14 mouse cellular contexts compared by ENCODE assay signal in genomic region chr19:16215430-16216016, GRCm38 (mm10).
DNase-seq lines count a peak whose midpoint lies in the region; ATAC-seq and TF ChIP-seq lines count a peak whose summit lies in the region.
"Had no signal": no experiment of that assay in that cellular context is flagged by ENCODE, and none has a peak within 500 bp of the region (broad histone marks: within the 10 kb centered on the region; RNA-seq: fewer than 3 reads in every experiment).

No protein-coding gene starts in this region.

- peaks cover 4% of the 10 kb centered on the region; the same call in 1 of the 2 replicates for H3K36me3 ChIP-seq in hindbrain, embryonic 15.5 days
- no peaks in the 10 kb centered on the region; the same call in 1 of the 2 replicates for H3K36me3 ChIP-seq in hindbrain, postnatal 0 days (ENCODE audit: insufficient read depth, low read length)
- no peaks in the 10 kb centered on the region for H3K36me3 ChIP-seq in forebrain, postnatal 0 days (ENCODE audit: insufficient read depth)
- H3K36me3 ChIP-seq: G1E had no signal

- H3K4me3 ChIP-seq in gastrocnemius, adult 2 months = no peak overlapping the region
- no peak overlapping the region for H3K4me3 ChIP-seq in hindbrain, embryonic 15.5 days
- no peak overlapping the region for H3K4me3 ChIP-seq in hindbrain, postnatal 0 days (ENCODE audit: low read length)
- no peak overlapping the region for H3K4me3 ChIP-seq in forebrain, postnatal 0 days (ENCODE audit: low read depth, low read length)
- H3K4me3 ChIP-seq: limb, embryonic 15.5 days had no signal

- intact Hi-C loops in gastrocnemius, adult 2 months (cut with DNase I) = no loop called here

- H3K27ac ChIP-seq in gastrocnemius, adult 2 months = peak overlapping the region; percentile 85
- peak overlapping the region; percentile 20; the same call in 1 of the 2 replicates for H3K27ac ChIP-seq in hindbrain, embryonic 15.5 days (replicated peaks)
- H3K27ac ChIP-seq in hindbrain, postnatal 0 days = no peak overlapping the region
- no peak overlapping the region for H3K27ac ChIP-seq in forebrain, postnatal 0 days (ENCODE audit: low read depth, low read length)
- H3K27ac ChIP-seq: limb, embryonic 15.5 days had no signal

- no peak overlapping the region for H3K9ac ChIP-seq in hindbrain, embryonic 15.5 days
- H3K9ac ChIP-seq in hindbrain, postnatal 0 days (replicated peaks; ENCODE audit: low read length) = no peak overlapping the region
- H3K9ac ChIP-seq in forebrain, postnatal 0 days = no peak overlapping the region
- H3K9ac ChIP-seq: limb, embryonic 15.5 days had no signal

- H3K4me2 ChIP-seq in hindbrain, embryonic 15.5 days = no peak overlapping the region
- no peak overlapping the region for H3K4me2 ChIP-seq in hindbrain, postnatal 0 days (ENCODE audit: low read depth, low read length)
- H3K4me2 ChIP-seq in forebrain, postnatal 0 days (ENCODE audit: low read depth) = no peak overlapping the region
- H3K4me2 ChIP-seq: limb, embryonic 15.5 days had no signal

- no peak; the same call in 1 of the 2 replicates for ATAC-seq in hindbrain, embryonic 15.5 days (ENCODE audit: low FRiP score, low read depth)
- no peak for ATAC-seq in hindbrain, postnatal 0 days
- peak; percentile 77 for ATAC-seq in forebrain, postnatal 0 days
- ATAC-seq: activated CD4-positive, CD25-positive, alpha-beta regulatory T cell, adult 4 months; inflammation-experienced regulatory T-cells, adult 6 months had no signal

- TF ChIP-seq CTCF in gastrocnemius, adult 2 months (IDR thresholded peaks at IDR 0.05) = no peak
- TF ChIP-seq CTCF in hindbrain, postnatal 0 days (IDR thresholded peaks at IDR 0.05; ENCODE audit: low read depth) = no peak
- TF ChIP-seq CTCF in brain, embryonic 14.5 days (IDR thresholded peaks at IDR 0.05; ENCODE audit: borderline replicate concordance, extremely low read depth, insufficient read depth, insufficient read length) = no peak
- no peak for TF ChIP-seq CTCF in forebrain, postnatal 0 days (IDR thresholded peaks at IDR 0.05; ENCODE audit: low read depth)

- H3K27me3 ChIP-seq in hindbrain, embryonic 15.5 days = no peaks in the 10 kb centered on the region
- H3K27me3 ChIP-seq in hindbrain, postnatal 0 days (ENCODE audit: insufficient read depth, low read length) = no peaks in the 10 kb centered on the region
- H3K27me3 ChIP-seq in forebrain, postnatal 0 days (ENCODE audit: insufficient read depth, low read length) = no peaks in the 10 kb centered on the region
- H3K27me3 ChIP-seq: limb, embryonic 15.5 days had no signal

- no peak for TF ChIP-seq POLR2A in brain, embryonic 14.5 days (IDR thresholded peaks at IDR 0.05; ENCODE audit: borderline replicate concordance, extremely low read depth, insufficient read depth, insufficient read length, poor library complexity, severe bottlenecking)

- DNase-seq in gastrocnemius, adult 2 months = no peak
- no peak for DNase-seq in gastrocnemius, adult 8-10 months (ENCODE audit: low spot score in 2 of 2)
- DNase-seq in hindbrain, postnatal 0 days (ENCODE audit: low spot score) = no peak
- peak; percentile 72 for DNase-seq in brain, embryonic 14.5 days (ENCODE audit: low read depth)
- no peak for DNase-seq in forebrain, postnatal 0 days
- no peak for DNase-seq in cerebellum, postnatal 4 days (ENCODE audit: low spot score in 2 of 2)
- no peak for DNase-seq in spleen, postnatal 36 days (ENCODE audit: low spot score in 2 of 2)
- DNase-seq: cerebellum, adult 8-10 months; right cerebral cortex, postnatal 25 days had no signal

- H3K9me3 ChIP-seq in hindbrain, embryonic 15.5 days = no peaks in the 10 kb centered on the region
- H3K9me3 ChIP-seq in hindbrain, postnatal 0 days (ENCODE audit: low read length) = no peaks in the 10 kb centered on the region
- no peaks in the 10 kb centered on the region for H3K9me3 ChIP-seq in forebrain, postnatal 0 days (ENCODE audit: low read length)
- H3K9me3 ChIP-seq: G1E; limb, embryonic 15.5 days had no signal

- peaks cover 9% of the 10 kb centered on the region for H3K4me1 ChIP-seq in hindbrain, embryonic 15.5 days (replicated peaks)
- H3K4me1 ChIP-seq in hindbrain, postnatal 0 days (ENCODE audit: insufficient read depth, low read length) = peaks cover 11% of the 10 kb centered on the region
- H3K4me1 ChIP-seq in forebrain, postnatal 0 days (ENCODE audit: insufficient read depth) = peaks cover 10% of the 10 kb centered on the region

- WGBS in hindbrain, embryonic 15.5 days = 58% methylated on average over 2 of the region's 2 CpGs
- WGBS in hindbrain, postnatal 0 days = 49% methylated on average over 2 of the region's 2 CpGs
- 29% methylated on average over 2 of the region's 2 CpGs for WGBS in forebrain, postnatal 0 days

Comparison
In these comparisons a context has a peak if more than half of its experiments do, and no peak if none do; other contexts are left out.
1. H3K27ac ChIP-seq: peak in gastrocnemius, adult 2 months (single experiment) and hindbrain, embryonic 15.5 days (single experiment); none in hindbrain, postnatal 0 days (single experiment) and forebrain, postnatal 0 days (single experiment).